Mouse (Mus musculus) embryonic facial prominence, embryonic 13.5 days (tissue): ENCODE measurements at regions not wholly inside any gene's neighbourhood (a gene's known extent, or its start where the extent isn't known, plus 50 kb on each side); places are given as distances from the start of the nearest gene placed in this dataset.

ENCODE experiments used
- ATAC-seq: fragments of 200-750 bp; cut with Nextera tagmentation; 2 replicates; pipeline ENCODE4 v1.8.0; 2017; ENCODE audit warnings: low read depth; ENCODE audit not compliant: insufficient number of reproducible peaks, insufficient read depth, low FRiP score, low TSS enrichment
- H3K27ac ChIP-seq: fragments of 300-500 bp; sonication (generic); 2 replicates; pipeline ENCODE4 v1.5.1; 2015; ENCODE audit warnings: moderate library complexity, mild to moderate bottlenecking, inconsistent platforms
- H3K27me3 ChIP-seq: fragments of 300-500 bp; sonication (generic); 2 replicates; pipeline ENCODE4 v1.6.1; 2015; ENCODE audit warnings: mild to moderate bottlenecking, inconsistent platforms
- H3K36me3 ChIP-seq: fragments of 300-500 bp; sonication (generic); 2 replicates; pipeline ENCODE4 v1.6.1; 2015; ENCODE audit warnings: mild to moderate bottlenecking, inconsistent platforms
- H3K4me1 ChIP-seq: fragments of 300-500 bp; sonication (generic); 2 replicates; pipeline ENCODE4 v1.6.1; 2015; ENCODE audit warnings: inconsistent platforms
- H3K4me2 ChIP-seq: fragments of 300-500 bp; sonication (generic); 2 replicates; pipeline ENCODE4 v1.6.1; 2015; ENCODE audit warnings: moderate library complexity, mild to moderate bottlenecking, inconsistent platforms
- H3K4me3 ChIP-seq: fragments of 300-500 bp; sonication (generic); 2 replicates; pipeline ENCODE4 v1.5.1; 2015; ENCODE audit warnings: mild to moderate bottlenecking, inconsistent platforms
- H3K9ac ChIP-seq: fragments of 300-500 bp; sonication (generic); 2 replicates; pipeline ENCODE4 v1.6.1; 2015; ENCODE audit warnings: mild to moderate bottlenecking, inconsistent platforms
- H3K9me3 ChIP-seq: fragments of 300-500 bp; sonication (generic); 2 replicates; pipeline ENCODE4 v1.6.1; 2016; ENCODE audit warnings: inconsistent platforms
- WGBS: fragments of 180-500 bp; shearing (Covaris S2); methylation state at CpG from one replicate; pipeline ENCODE4 v1.1.7; 2015; ENCODE audit warnings: mixed read lengths; 5-methylcytosine and 5-hydroxymethylcytosine counted together

GRCm38 (mm10) chr10:95030801-95031200 is 86.2 kb upstream of the Plxnc1 start:
- no peak overlapping the region for H3K4me2 ChIP-seq
- H3K9ac ChIP-seq, result no peak overlapping the region
- 72% methylated on average over 5 of the region's 5 CpGs for WGBS
- H3K4me1 ChIP-seq, result peaks cover 27% of the 10 kb centered on the region
- no peak for ATAC-seq
- no peak overlapping the region for H3K27ac ChIP-seq
- no peaks in the 10 kb centered on the region for H3K36me3 ChIP-seq
- no peaks in the 10 kb centered on the region for H3K27me3 ChIP-seq
- H3K9me3 ChIP-seq, result no peaks in the 10 kb centered on the region
- no peak overlapping the region for H3K4me3 ChIP-seq

GRCm38 (mm10) chr10:95029554-95029953 is 84.9 kb upstream of the Plxnc1 start:
- peaks cover 19% of the 10 kb centered on the region for H3K4me1 ChIP-seq
- no peak overlapping the region for H3K9ac ChIP-seq
- no peaks in the 10 kb centered on the region for H3K27me3 ChIP-seq
- no peak overlapping the region for H3K27ac ChIP-seq
- WGBS, result 26% methylated on average over 3 of the region's 3 CpGs
- no peaks in the 10 kb centered on the region for H3K9me3 ChIP-seq
- no peaks in the 10 kb centered on the region for H3K36me3 ChIP-seq
- no peak overlapping the region for H3K4me2 ChIP-seq
- no peak for ATAC-seq
- no peak overlapping the region for H3K4me3 ChIP-seq

- no peak for ATAC-seq
- WGBS, result 87% methylated on average over 12 of the region's 12 CpGs
- H3K36me3 ChIP-seq, result no peaks in the 10 kb centered on the region; the same call in 1 of the 2 replicates
- no peak overlapping the region for H3K4me3 ChIP-seq
- no peak overlapping the region for H3K9ac ChIP-seq
- no peaks in the 10 kb centered on the region for H3K27me3 ChIP-seq
- H3K27ac ChIP-seq, result no peak overlapping the region
- H3K4me2 ChIP-seq, result no peak overlapping the region
- H3K9me3 ChIP-seq, result peaks cover 5% of the 10 kb centered on the region; the same call in 1 of the 2 replicates
- peaks cover 19% of the 10 kb centered on the region for H3K4me1 ChIP-seq
Measured at GRCm38 (mm10) chr10:95025569-95026327, 81.1 kb upstream of the Plxnc1 start.

GRCm38 (mm10) chr10:95021209-95021608 is 76.6 kb upstream of the Plxnc1 start:
- 53% methylated on average over 1 of the region's 1 CpGs for WGBS
- H3K9ac ChIP-seq, result no peak overlapping the region
- no peak for ATAC-seq
- H3K9me3 ChIP-seq, result peaks cover 5% of the 10 kb centered on the region; the same call in 1 of the 2 replicates
- no peak overlapping the region for H3K27ac ChIP-seq
- H3K4me1 ChIP-seq, result no peaks in the 10 kb centered on the region
- no peak overlapping the region for H3K4me2 ChIP-seq
- no peaks in the 10 kb centered on the region; the same call in 1 of the 2 replicates for H3K36me3 ChIP-seq
- H3K27me3 ChIP-seq, result no peaks in the 10 kb centered on the region
- no peak overlapping the region for H3K4me3 ChIP-seq

- Histone ChIP-seq H3K9me3 (no peaks in the 10 kb centered on the region), H3K4me3 (no peak overlapping the region), H3K4me2 (no peak overlapping the region), H3K4me1 (no peaks in the 10 kb centered on the region), H3K27ac (no peak overlapping the region), H3K9ac (no peak overlapping the region), H3K36me3 (no peaks in the 10 kb centered on the region), H3K27me3 (no peaks in the 10 kb centered on the region)
- no peak for ATAC-seq
- WGBS, result 87% methylated on average over 7 of the region's 7 CpGs
Measured at GRCm38 (mm10) chr10:95016896-95017295, 72.3 kb upstream of the Plxnc1 start.

GRCm38 (mm10) chr10:95015298-95015951 is 70.8 kb upstream of the Plxnc1 start:
- H3K9ac ChIP-seq, result no peak overlapping the region
- H3K36me3 ChIP-seq, result no peaks in the 10 kb centered on the region
- WGBS, result 91% methylated on average over 9 of the region's 9 CpGs

GRCm38 (mm10) chr10:95013946-95014345 is 69.3 kb upstream of the Plxnc1 start:
- H3K27me3 ChIP-seq, result no peaks in the 10 kb centered on the region
- H3K36me3 ChIP-seq, result no peaks in the 10 kb centered on the region
- H3K4me1 ChIP-seq, result no peaks in the 10 kb centered on the region
- H3K27ac ChIP-seq, result no peak overlapping the region
- no peak overlapping the region for H3K4me3 ChIP-seq
- no peaks in the 10 kb centered on the region for H3K9me3 ChIP-seq
- ATAC-seq, result no peak
- no peak overlapping the region for H3K9ac ChIP-seq
- no peak overlapping the region for H3K4me2 ChIP-seq
- WGBS, result 83% methylated on average over 4 of the region's 4 CpGs

More at GRCm38 (mm10) chr10:95015298-95015951, 70.8 kb upstream of the Plxnc1 start:
- ATAC-seq, result peak; percentile 32; the same call in 1 of the 2 replicates
- Histone ChIP-seq H3K9me3 (no peaks in the 10 kb centered on the region), H3K4me1 (no peaks in the 10 kb centered on the region), H3K4me3 (no peak overlapping the region), H3K4me2 (no peak overlapping the region), H3K27me3 (no peaks in the 10 kb centered on the region), H3K27ac (no peak overlapping the region)

GRCm38 (mm10) chr10:95013213-95013915 is 68.7 kb upstream of the Plxnc1 start:
- Histone ChIP-seq H3K27ac (no peak overlapping the region), H3K4me1 (no peaks in the 10 kb centered on the region), H3K9me3 (no peaks in the 10 kb centered on the region), H3K4me3 (no peak overlapping the region), H3K4me2 (no peak overlapping the region), H3K27me3 (no peaks in the 10 kb centered on the region), H3K36me3 (no peaks in the 10 kb centered on the region), H3K9ac (no peak overlapping the region)
- ATAC-seq, result no peak
- WGBS, result 90% methylated on average over 11 of the region's 11 CpGs

GRCm38 (mm10) chr10:95010333-95010732 is 65.7 kb upstream of the Plxnc1 start:
- Histone ChIP-seq H3K27me3 (no peaks in the 10 kb centered on the region), H3K4me2 (no peak overlapping the region), H3K9ac (no peak overlapping the region), H3K4me1 (no peaks in the 10 kb centered on the region), H3K36me3 (no peaks in the 10 kb centered on the region), H3K4me3 (no peak overlapping the region), H3K27ac (no peak overlapping the region), H3K9me3 (peaks cover 6% of the 10 kb centered on the region; the same call in 1 of the 2 replicates)
- 91% methylated on average over 6 of the region's 6 CpGs for WGBS
- ATAC-seq, result no peak

GRCm38 (mm10) chr10:95009081-95009480 is 64.4 kb upstream of the Plxnc1 start:
- H3K4me1 ChIP-seq, result no peaks in the 10 kb centered on the region
- 84% methylated on average over 1 of the region's 1 CpGs for WGBS
- no peaks in the 10 kb centered on the region for H3K36me3 ChIP-seq
- ATAC-seq, result no peak
- no peaks in the 10 kb centered on the region for H3K27me3 ChIP-seq
- H3K4me2 ChIP-seq, result no peak overlapping the region
- no peak overlapping the region for H3K4me3 ChIP-seq
- no peak overlapping the region for H3K27ac ChIP-seq
- no peak overlapping the region for H3K9ac ChIP-seq
- H3K9me3 ChIP-seq, result peaks cover 6% of the 10 kb centered on the region; the same call in 1 of the 2 replicates

GRCm38 (mm10) chr10:95004065-95004763 is 59.6 kb upstream of the Plxnc1 start:
- Histone ChIP-seq H3K4me3 (no peak overlapping the region), H3K4me1 (peaks cover 9% of the 10 kb centered on the region; the same call in 1 of the 2 replicates), H3K9ac (no peak overlapping the region), H3K36me3 (no peaks in the 10 kb centered on the region), H3K9me3 (peaks cover 6% of the 10 kb centered on the region; the same call in 1 of the 2 replicates), H3K4me2 (no peak overlapping the region), H3K27ac (0 out of 2 replicates have a peak overlapping the region, but pooled peaks have one; percentile 8), H3K27me3 (no peaks in the 10 kb centered on the region)
- ATAC-seq, result no peak
- WGBS, result 72% methylated on average over 9 of the region's 9 CpGs
